Mouse (Mus musculus): Measurements from ENCODE around the gene Dnajc17. TPM values are rescaled to one million over a fixed set of nuclear protein-coding genes. Genes with fewer than 3 reads are reported as not detected.

Dnajc17 gene
- total RNA-seq (2021) = 10 to 100 TPM; 11.9 to 17.4 TPM
- long read RNA-seq, experiment 1, transcript Dnajc17-201 (11 exons, 1,008 nt) = major isoform, 5 of 12 reads
- long read RNA-seq, experiment 1, partial matches to known transcripts = 2 of 12 reads
- long read RNA-seq, experiment 1, other reads (novel, unspliced or antisense) = 5 of 12 reads
- long read RNA-seq, experiment 2, transcript Dnajc17-201 (11 exons, 1,008 nt) = major isoform, 5 of 10 reads
- long read RNA-seq, experiment 2, partial matches to known transcripts = 0 of 10 reads
- long read RNA-seq, experiment 2, other reads (novel, unspliced or antisense) = 5 of 10 reads

- DNase-seq = peak; percentile 95
These were observed at the start of gene Dnajc17, which contains the start of gene Zfyve19 for GRCm38 (mm10) chr2:119208344-119209175. Gene Dnajc17 (minus strand): TSS chr2:119208795. Gene Zfyve19 (plus strand): TSS chr2:119208617.

GRCm38 (mm10) chr2:119254976-119255375 is 46.4 kb upstream of the Dnajc17 start:
- DNase-seq = no peak

DNA sequence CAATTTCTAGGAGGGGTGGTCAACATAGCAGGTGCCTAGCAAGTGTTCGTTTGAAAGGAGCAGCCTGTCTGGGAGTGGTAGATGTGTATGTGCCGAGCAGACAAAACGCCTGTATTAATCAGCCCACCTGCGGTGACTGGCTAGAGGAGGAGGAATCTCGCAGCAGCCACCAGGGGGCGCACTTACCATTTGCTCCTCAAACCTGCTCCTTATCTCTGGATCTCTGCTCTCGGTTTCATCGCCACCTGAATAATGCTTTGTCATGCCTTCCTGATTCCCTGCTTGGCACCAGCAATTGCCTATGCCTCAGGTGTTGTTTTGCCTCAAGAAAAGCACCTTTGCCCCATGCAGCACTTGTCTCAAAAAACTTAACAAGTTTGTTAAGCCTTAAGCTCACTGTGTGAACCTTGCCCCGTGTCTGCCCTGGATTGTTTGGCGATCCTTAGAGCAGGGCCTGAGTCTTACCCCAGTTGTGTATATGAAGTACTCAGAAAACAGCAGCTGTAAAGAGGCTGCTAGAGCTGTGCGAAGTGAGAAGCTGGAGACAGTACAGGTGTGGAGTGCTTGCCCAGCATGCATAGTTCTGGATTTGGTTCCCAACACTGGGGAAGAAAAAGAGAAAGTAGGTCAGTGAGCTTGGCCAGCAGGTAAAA is 42.4 kb upstream of the Dnajc17 start:
- DNase-seq = peak; percentile 94

DNA sequence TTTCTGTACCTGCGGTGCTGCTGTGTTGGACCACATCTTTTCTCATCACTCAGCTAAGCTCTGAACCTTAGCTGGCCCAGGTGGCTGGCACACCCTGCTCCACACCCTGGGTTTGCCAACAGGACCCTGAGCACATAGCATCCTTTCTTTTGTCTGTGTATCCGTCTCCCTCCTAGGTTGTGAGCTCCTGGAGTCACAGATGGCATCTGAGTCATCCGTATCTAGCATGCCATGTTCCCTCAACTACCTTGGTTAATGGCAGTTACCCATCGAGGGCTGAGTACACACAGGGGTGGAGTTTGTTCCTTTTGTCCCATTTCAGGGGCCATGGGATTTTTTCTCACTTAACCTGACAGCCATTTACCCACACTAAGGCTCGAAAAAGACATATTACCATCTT is 41.8 kb upstream of the Dnajc17 start:
- DNase-seq = no peak

- no peak for DNase-seq
These were observed 41.0 kb upstream of the Dnajc17 start for GRCm38 (mm10) chr2:119249592-119250061.

DNA sequence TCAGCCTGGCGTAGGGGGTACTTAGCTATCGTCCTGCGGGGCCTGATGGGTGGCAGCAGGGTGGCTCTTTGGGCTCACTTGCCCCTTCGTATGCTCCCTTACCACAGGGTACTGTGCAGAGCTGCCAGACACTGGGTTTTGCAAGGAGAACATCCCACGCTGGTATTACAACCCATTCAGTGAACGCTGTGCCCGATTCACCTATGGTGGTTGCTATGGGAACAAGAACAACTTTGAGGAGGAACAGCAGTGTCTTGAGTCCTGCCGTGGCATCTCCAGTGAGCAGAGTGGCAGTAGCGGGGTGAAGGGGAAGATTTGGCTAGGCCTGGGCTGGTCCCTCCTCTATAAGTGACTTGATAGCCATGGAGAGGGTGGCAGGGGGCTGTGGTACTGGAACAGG is 39.3 kb upstream of the Dnajc17 start:
- DNase-seq = no peak

- no peak for DNase-seq
These were observed 36.7 kb upstream of the Dnajc17 start for GRCm38 (mm10) chr2:119245246-119245645.

DNA sequence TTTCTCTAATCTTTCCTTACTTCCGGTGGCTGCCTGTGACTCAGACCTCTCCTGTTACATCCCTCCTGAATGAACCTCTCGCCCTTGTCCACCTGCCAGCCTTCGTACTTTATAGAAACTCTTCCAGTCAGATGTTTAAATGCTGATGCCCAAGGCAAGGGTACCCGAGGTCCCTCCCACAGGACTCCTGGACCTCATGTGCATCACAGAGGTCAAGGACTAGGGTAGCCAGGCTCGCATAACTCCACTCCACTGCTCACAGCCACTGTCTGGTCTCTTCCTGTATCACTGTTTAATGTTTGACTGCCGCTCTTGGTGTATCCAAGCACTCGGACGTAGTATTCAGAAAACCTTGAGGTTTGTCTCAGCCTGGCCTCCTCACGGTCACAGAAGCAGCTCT is 34.0 kb upstream of the Dnajc17 start:
- no peak for DNase-seq

DNA sequence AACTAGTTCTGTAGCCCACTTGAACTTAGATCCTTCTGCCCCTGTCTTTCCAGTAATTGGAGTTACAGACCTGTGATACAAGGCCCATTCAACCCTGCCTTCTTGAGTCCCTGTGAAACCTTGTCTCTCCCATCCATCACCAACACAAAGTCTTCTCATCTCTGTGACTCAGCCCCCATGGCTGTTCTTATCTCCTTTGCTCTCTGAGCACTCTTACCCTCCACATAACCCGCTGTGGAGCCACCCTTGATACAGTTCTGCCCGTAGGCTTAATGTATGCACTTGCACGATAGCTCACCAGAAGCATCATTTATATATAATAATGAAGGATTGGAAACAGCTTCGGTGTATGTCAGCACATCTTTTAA is 32.2 kb upstream of the Dnajc17 start:
- DNase-seq = no peak

- no peak for DNase-seq
These were observed 31.7 kb upstream of the Dnajc17 start for GRCm38 (mm10) chr2:119240075-119240818.

DNA sequence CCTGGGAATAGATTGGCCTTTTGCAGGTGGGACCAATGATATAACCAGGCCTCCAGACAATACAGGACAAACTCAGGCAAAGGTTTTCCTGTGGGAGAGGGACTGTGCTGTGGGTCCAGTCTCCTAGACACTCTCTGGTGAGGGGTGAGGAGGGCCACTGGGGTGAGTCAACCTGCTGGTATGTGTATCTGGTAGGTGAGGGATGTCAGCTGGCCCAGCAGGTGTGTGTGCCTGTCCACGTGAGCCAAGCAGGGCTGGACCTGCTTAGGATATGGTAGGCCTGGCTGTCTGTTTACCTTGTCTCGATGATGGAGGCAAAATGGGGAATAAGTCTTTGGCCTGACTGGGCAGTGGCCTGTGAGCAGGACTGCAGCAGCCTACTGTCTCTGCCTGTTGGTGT is 30.1 kb upstream of the Dnajc17 start:
- DNase-seq = no peak

- DNase-seq = peak; percentile 43
These were observed 29.3 kb upstream of the Dnajc17 start for GRCm38 (mm10) chr2:119237871-119238220.

GRCm38 (mm10) chr2:119237210-119237870 is 28.7 kb upstream of the Dnajc17 start, which contains the start of gene Spint1:
Gene Spint1 (plus strand): TSS chr2:119237362.
- peak; percentile 44 for DNase-seq

- no peak for DNase-seq
These were observed 28.2 kb upstream of the Dnajc17 start for GRCm38 (mm10) chr2:119236682-119237209.

GRCm38 (mm10) chr2:119229775-119230704 is 21.4 kb upstream of the Dnajc17 start, which contains the start of gene Ppp1r14d:
Gene Ppp1r14d (minus strand): TSS chr2:119229906.
- DNase-seq = no peak

DNA sequence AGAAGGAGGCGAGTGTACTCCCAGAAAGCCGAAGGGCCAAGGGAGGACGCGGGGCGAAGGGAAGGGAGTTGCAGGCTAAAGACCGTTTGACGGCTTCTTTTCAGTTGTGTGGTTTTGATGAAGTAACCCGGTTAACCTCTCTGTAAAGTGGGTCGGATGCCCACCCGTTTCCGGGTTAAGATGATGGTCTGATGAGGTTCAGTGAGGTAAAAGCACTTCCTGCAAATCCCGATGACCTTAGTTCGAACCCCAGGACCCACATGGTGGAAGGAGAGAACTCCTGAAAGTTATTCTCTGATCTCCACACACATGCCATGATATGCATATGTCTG is 547 bp upstream of the Dnajc17 start:
- DNase-seq = no peak

DNA sequence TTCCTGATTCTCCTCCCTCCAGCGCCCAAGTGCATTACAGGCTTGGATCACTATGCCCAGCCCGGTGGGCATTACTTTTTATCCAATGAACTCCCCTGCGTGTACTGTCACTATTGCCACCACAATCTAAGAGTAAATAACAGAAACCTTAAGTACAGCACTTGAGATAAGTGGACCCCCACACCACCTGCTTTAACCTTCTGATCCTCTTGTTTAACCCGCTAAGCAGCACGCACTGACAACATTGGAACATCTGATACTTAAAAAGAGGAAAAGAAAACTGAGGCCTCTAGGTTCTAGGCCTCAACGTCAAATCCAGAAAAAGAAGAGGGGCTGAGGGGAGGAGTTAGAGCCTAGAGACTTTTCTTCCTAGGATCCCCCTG is 643 bp downstream of the Dnajc17 start:
- no peak for DNase-seq

DNA sequence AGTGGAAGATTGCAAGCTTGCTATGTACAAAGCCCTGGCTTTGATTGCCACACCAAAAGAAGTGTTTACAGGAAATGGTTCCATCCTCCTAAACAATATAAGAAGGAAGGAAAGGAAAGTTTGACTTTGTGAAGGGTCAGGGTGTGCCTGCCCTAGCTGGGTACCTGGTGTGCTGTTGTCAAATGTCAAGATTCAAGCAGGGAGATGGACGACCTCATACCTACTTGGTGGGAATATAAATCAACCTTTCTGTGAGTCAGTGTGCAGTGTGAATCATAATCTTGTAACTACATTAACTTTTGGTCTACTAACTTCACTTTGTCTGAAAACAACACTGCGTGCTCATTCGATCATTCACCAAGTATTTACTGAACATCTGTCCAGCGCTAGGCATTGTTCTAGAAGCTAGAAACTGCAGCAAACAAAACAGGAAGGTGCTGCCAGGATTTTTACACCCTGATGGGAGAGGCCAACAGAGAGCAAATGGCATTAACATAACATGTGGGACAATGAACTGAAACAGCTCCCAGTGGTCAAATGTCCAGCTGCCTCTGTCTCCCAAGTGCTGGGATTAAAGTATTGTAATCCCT is 4.6 kb downstream of the Dnajc17 start:
- DNase-seq = no peak

DNA sequence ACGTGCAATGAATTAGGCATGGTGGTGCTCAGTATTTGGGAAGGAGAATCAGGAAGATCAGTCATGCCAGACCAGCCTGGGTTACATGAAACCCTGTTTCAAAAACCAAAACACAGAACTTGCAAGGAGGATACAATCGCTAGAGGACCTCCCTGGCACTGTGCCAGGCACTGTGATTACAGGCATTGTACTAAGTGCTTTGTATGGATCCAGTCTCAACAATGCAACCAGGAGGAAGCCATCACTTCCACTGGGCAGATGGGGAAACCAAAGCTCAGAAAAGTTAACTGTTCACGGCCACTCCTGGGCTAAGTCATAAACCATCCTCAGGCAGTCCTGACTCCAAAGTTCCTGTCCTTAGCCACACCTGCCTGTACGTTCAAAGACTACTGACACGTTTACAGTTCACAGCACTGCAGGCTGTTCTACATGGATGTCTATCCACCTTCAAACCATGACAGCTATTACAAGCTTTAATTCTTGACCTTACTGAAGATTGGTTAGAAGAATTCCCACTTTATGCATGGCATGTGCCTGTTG is 5.6 kb downstream of the Dnajc17 start:
- peak; percentile 60 for DNase-seq

DNA sequence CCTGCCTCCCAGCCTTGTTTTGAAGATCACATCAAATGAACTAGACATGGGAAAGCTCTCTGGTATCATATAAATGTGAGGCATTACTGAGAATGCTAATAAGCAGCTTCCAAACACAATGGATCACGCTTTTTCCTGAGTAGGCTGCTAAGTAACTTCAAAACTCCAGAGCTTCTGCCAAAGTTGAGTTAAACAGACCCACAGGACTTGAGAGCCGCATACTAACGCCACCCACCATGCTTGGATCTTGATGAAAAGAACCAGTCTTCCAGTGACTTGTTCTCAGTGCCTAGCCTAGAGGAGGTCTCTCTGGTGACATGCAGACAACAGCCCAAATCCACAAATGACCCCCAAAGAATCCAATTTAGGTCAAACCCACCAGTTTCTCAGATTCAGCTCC is 9.7 kb downstream of the Dnajc17 start:
- no peak for DNase-seq

Data from adrenal gland, postnatal 10 days (tissue).